ENCODE assay signal across 20 mouse cellular contexts in genomic region chr4:12770131-12770780, GRCm38 (mm10).
A peak's percentile ranks its signal among the peaks of the same experiment; 100 is the strongest.
DNase-seq lines count a peak whose midpoint lies in the region; ATAC-seq and TF ChIP-seq lines count a peak whose summit lies in the region.
"Had no signal": no experiment of that assay in that cellular context is flagged by ENCODE, and none has a peak within 500 bp of the region (broad histone marks: within the 10 kb centered on the region; RNA-seq: fewer than 3 reads in every experiment).

No protein-coding gene starts in this region.

- no peak overlapping the region for H3K4me3 ChIP-seq in hindbrain, embryonic 11.5 days (ENCODE audit: low read depth, low read length)
- no peak overlapping the region for H3K4me3 ChIP-seq in hindbrain, embryonic 13.5 days
- H3K4me3 ChIP-seq in neural tube, embryonic 11.5 days (ENCODE audit: low read depth, low read length): no peak overlapping the region
- H3K4me3 ChIP-seq in neural tube, embryonic 15.5 days (replicated peaks): no peak overlapping the region
- no peak overlapping the region for H3K4me3 ChIP-seq in forebrain, embryonic 13.5 days
- no peak overlapping the region for H3K4me3 ChIP-seq in kidney, adult 2 months (ENCODE audit: insufficient read depth, low read depth, low read length)
- H3K4me3 ChIP-seq: embryonic facial prominence, embryonic 13.5 days; heart, adult 2 months; limb, embryonic 15.5 days had no signal

- no peak for TF ChIP-seq CTCF in kidney, adult 2 months (conservative IDR thresholded peaks at IDR 0.05; ENCODE audit: insufficient read depth, insufficient read length, low read depth, low read length)

- H3K4me1 ChIP-seq in hindbrain, embryonic 11.5 days (replicated peaks; ENCODE audit: control insufficient read depth, insufficient read depth, low read length): no peaks in the 10 kb centered on the region; the same call in 1 of the 2 replicates
- H3K4me1 ChIP-seq in hindbrain, embryonic 13.5 days (replicated peaks): peaks cover 16% of the 10 kb centered on the region
- no peaks in the 10 kb centered on the region for H3K4me1 ChIP-seq in neural tube, embryonic 11.5 days (ENCODE audit: control insufficient read depth, insufficient read depth, low read length)
- H3K4me1 ChIP-seq in neural tube, embryonic 15.5 days: no peaks in the 10 kb centered on the region; the same call in 1 of the 2 replicates
- H3K4me1 ChIP-seq in forebrain, embryonic 13.5 days: peaks cover 21% of the 10 kb centered on the region
- no peaks in the 10 kb centered on the region for H3K4me1 ChIP-seq in kidney, adult 2 months (ENCODE audit: control insufficient read depth, insufficient read depth, low read length)
- H3K4me1 ChIP-seq: limb, embryonic 15.5 days had no signal

- H3K9me3 ChIP-seq in hindbrain, embryonic 11.5 days (ENCODE audit: control insufficient read depth, low read length): no peaks in the 10 kb centered on the region
- H3K9me3 ChIP-seq in hindbrain, embryonic 13.5 days: no peaks in the 10 kb centered on the region
- no peaks in the 10 kb centered on the region for H3K9me3 ChIP-seq in neural tube, embryonic 11.5 days (ENCODE audit: control insufficient read depth, low read length)
- H3K9me3 ChIP-seq in neural tube, embryonic 15.5 days (replicated peaks): no peaks in the 10 kb centered on the region
- no peaks in the 10 kb centered on the region for H3K9me3 ChIP-seq in forebrain, embryonic 13.5 days (replicated peaks)
- H3K9me3 ChIP-seq: embryonic facial prominence, embryonic 13.5 days; limb, embryonic 15.5 days had no signal

- H3K36me3 ChIP-seq in hindbrain, embryonic 11.5 days (ENCODE audit: control insufficient read depth, insufficient read depth, low read length): no peaks in the 10 kb centered on the region
- H3K36me3 ChIP-seq in hindbrain, embryonic 13.5 days: no peaks in the 10 kb centered on the region
- H3K36me3 ChIP-seq in neural tube, embryonic 11.5 days (ENCODE audit: control insufficient read depth, insufficient read depth, low read length): no peaks in the 10 kb centered on the region
- no peaks in the 10 kb centered on the region for H3K36me3 ChIP-seq in neural tube, embryonic 15.5 days
- no peaks in the 10 kb centered on the region for H3K36me3 ChIP-seq in forebrain, embryonic 13.5 days (ENCODE audit: poor library complexity, severe bottlenecking)
- H3K36me3 ChIP-seq in kidney, adult 2 months (ENCODE audit: control insufficient read depth, insufficient read depth, low read length): no peaks in the 10 kb centered on the region
- H3K36me3 ChIP-seq: embryonic facial prominence, embryonic 13.5 days; limb, embryonic 15.5 days had no signal

- no peak overlapping the region for H3K27ac ChIP-seq in hindbrain, embryonic 11.5 days (ENCODE audit: low read depth, low read length)
- H3K27ac ChIP-seq in hindbrain, embryonic 13.5 days: no peak overlapping the region
- H3K27ac ChIP-seq in neural tube, embryonic 11.5 days (ENCODE audit: low read depth, low read length): no peak overlapping the region
- H3K27ac ChIP-seq in neural tube, embryonic 15.5 days (replicated peaks): no peak overlapping the region
- H3K27ac ChIP-seq in forebrain, embryonic 13.5 days: no peak overlapping the region
- no peak overlapping the region for H3K27ac ChIP-seq in kidney, adult 2 months (ENCODE audit: insufficient read depth, low read depth, low read length)
- H3K27ac ChIP-seq: embryonic facial prominence, embryonic 13.5 days; heart, adult 2 months; kidney, postnatal 0 days; limb, embryonic 15.5 days had no signal

- no peak for DNase-seq in hindbrain, embryonic 11.5 days (ENCODE audit: low spot score)
- DNase-seq in neural tube, embryonic 11.5 days (ENCODE audit: low spot score): no peak
- no peak for DNase-seq in kidney, adult 2 months
- DNase-seq in frontal cortex, adult 2 months (ENCODE audit: extremely low spot score in 1 of 2, low spot score in 1 of 2): no peak
- no peak for DNase-seq in adrenal gland, adult 2 months
- DNase-seq: adrenal gland, postnatal 10 days; cerebellum, adult 11 months; gastrocnemius, postnatal 10 days; heart, adult 2 months; heart, postnatal 36 days; kidney, adult 11 months; lung, postnatal 10 days; thymus, postnatal 14 days had no signal

- 51% methylated on average over 5 of the region's 5 CpGs for WGBS in hindbrain, embryonic 11.5 days
- WGBS in hindbrain, embryonic 13.5 days: 43% methylated on average over 5 of the region's 5 CpGs
- 63% methylated on average over 5 of the region's 5 CpGs for WGBS in neural tube, embryonic 11.5 days
- WGBS in neural tube, embryonic 15.5 days: 46% methylated on average over 5 of the region's 5 CpGs
- 46% methylated on average over 5 of the region's 5 CpGs for WGBS in forebrain, embryonic 13.5 days
- 82% methylated on average over 5 of the region's 5 CpGs for WGBS in kidney, adult 2 months

- no peak overlapping the region for H3K4me2 ChIP-seq in hindbrain, embryonic 11.5 days (replicated peaks; ENCODE audit: low read depth, low read length)
- no peak overlapping the region for H3K4me2 ChIP-seq in hindbrain, embryonic 13.5 days
- H3K4me2 ChIP-seq in neural tube, embryonic 11.5 days (ENCODE audit: low read depth): no peak overlapping the region
- H3K4me2 ChIP-seq in neural tube, embryonic 15.5 days: no peak overlapping the region
- no peak overlapping the region for H3K4me2 ChIP-seq in forebrain, embryonic 13.5 days
- H3K4me2 ChIP-seq: embryonic facial prominence, embryonic 13.5 days; limb, embryonic 15.5 days had no signal

- ATAC-seq in hindbrain, embryonic 11.5 days (ENCODE audit: low FRiP score): peak; percentile 78
- ATAC-seq in hindbrain, embryonic 13.5 days (ENCODE audit: low FRiP score): no peak
- ATAC-seq in neural tube, embryonic 11.5 days (ENCODE audit: insufficient read depth, low FRiP score, low TSS enrichment): peak; percentile 65; the same call in 1 of the 2 replicates
- ATAC-seq in neural tube, embryonic 15.5 days (ENCODE audit: low FRiP score): no peak
- peak; percentile 78 for ATAC-seq in forebrain, embryonic 13.5 days

- no peak for TF ChIP-seq POLR2A in kidney, adult 2 months (IDR thresholded peaks at IDR 0.05; ENCODE audit: low read depth, low read length)

- no peak overlapping the region for H3K9ac ChIP-seq in hindbrain, embryonic 11.5 days (ENCODE audit: low read depth, low read length)
- no peak overlapping the region for H3K9ac ChIP-seq in hindbrain, embryonic 13.5 days
- no peak overlapping the region for H3K9ac ChIP-seq in neural tube, embryonic 11.5 days (ENCODE audit: low read length)
- H3K9ac ChIP-seq in neural tube, embryonic 15.5 days (replicated peaks): no peak overlapping the region
- H3K9ac ChIP-seq in forebrain, embryonic 13.5 days: no peak overlapping the region
- H3K9ac ChIP-seq: embryonic facial prominence, embryonic 13.5 days; limb, embryonic 15.5 days had no signal

- no peaks in the 10 kb centered on the region for H3K27me3 ChIP-seq in hindbrain, embryonic 11.5 days (ENCODE audit: control insufficient read depth, insufficient read depth, low read length)
- H3K27me3 ChIP-seq in hindbrain, embryonic 13.5 days: no peaks in the 10 kb centered on the region
- no peaks in the 10 kb centered on the region for H3K27me3 ChIP-seq in neural tube, embryonic 11.5 days (ENCODE audit: control insufficient read depth, insufficient read depth, low read length)
- no peaks in the 10 kb centered on the region for H3K27me3 ChIP-seq in neural tube, embryonic 15.5 days (replicated peaks)
- no peaks in the 10 kb centered on the region for H3K27me3 ChIP-seq in forebrain, embryonic 13.5 days
- no peaks in the 10 kb centered on the region for H3K27me3 ChIP-seq in kidney, adult 2 months (replicated peaks; ENCODE audit: control insufficient read depth, insufficient read depth, low read length)
- H3K27me3 ChIP-seq: CH12.LX; embryonic facial prominence, embryonic 13.5 days; limb, embryonic 15.5 days had no signal

Comparison
In these comparisons a context has a peak if more than half of its experiments do, and no peak if none do; other contexts are left out.
1. ATAC-seq: peak in hindbrain, embryonic 11.5 days (single experiment), neural tube, embryonic 11.5 days (single experiment) and forebrain, embryonic 13.5 days (single experiment); none in hindbrain, embryonic 13.5 days (single experiment) and neural tube, embryonic 15.5 days (single experiment).